Mouse (Mus musculus): ENCODE results near the gene Vgll4.
"Not testable (repeated sequence)": the region's sequence is repeated elsewhere in the genome, so short reads cannot be mapped to it uniquely, and the experiment has no call there.

The Vgll4 gene

GRCm38 (mm10) chr6:114891272-114891671, 78.5 kb downstream of the Vgll4 start:
- no peak for DNase-seq

- DNase-seq = no peak
These were observed 79.2 kb downstream of the Vgll4 start for GRCm38 (mm10) chr6:114890411-114891115.

- DNase-seq = not testable (repeated sequence)
These were observed 79.8 kb downstream of the Vgll4 start for GRCm38 (mm10) chr6:114889971-114890370.

GRCm38 (mm10) chr6:114888922-114889321, 80.9 kb downstream of the Vgll4 start:
- no peak for DNase-seq

- DNase-seq = no peak
These were observed 83.1 kb downstream of the Vgll4 start for GRCm38 (mm10) chr6:114886504-114887361.

- no peak for DNase-seq
These were observed 83.8 kb downstream of the Vgll4 start for GRCm38 (mm10) chr6:114886012-114886411.

- no peak for DNase-seq
These were observed 84.7 kb downstream of the Vgll4 start for GRCm38 (mm10) chr6:114885129-114885528.

- DNase-seq = peak; percentile 47
These were observed 86.5 kb downstream of the Vgll4 start for GRCm38 (mm10) chr6:114883261-114883740.

GRCm38 (mm10) chr6:114882675-114883074, 87.1 kb downstream of the Vgll4 start:
- no peak for DNase-seq

GRCm38 (mm10) chr6:114882212-114882611, 87.6 kb downstream of the Vgll4 start:
- no peak for DNase-seq

- DNase-seq = no peak
These were observed 89.0 kb downstream of the Vgll4 start for GRCm38 (mm10) chr6:114880798-114881197.

GRCm38 (mm10) chr6:114878841-114879520, 90.8 kb downstream of the Vgll4 start:
- DNase-seq = no peak

- DNase-seq = no peak
These were observed 93.2 kb downstream of the Vgll4 start for GRCm38 (mm10) chr6:114876546-114876945.

GRCm38 (mm10) chr6:114876033-114876432, 93.8 kb downstream of the Vgll4 start:
- no peak for DNase-seq

GRCm38 (mm10) chr6:114875018-114875558, 94.7 kb downstream of the Vgll4 start:
- DNase-seq = peak; percentile 92

GRCm38 (mm10) chr6:114874138-114874928, 95.5 kb downstream of the Vgll4 start:
- DNase-seq = peak; percentile 64

GRCm38 (mm10) chr6:114873808-114874137, 96.0 kb downstream of the Vgll4 start:
- no peak for DNase-seq

- no peak for DNase-seq
These were observed 98.7 kb downstream of the Vgll4 start for GRCm38 (mm10) chr6:114871010-114871660.

- no peak for DNase-seq
These were observed 100.2 kb downstream of the Vgll4 start for GRCm38 (mm10) chr6:114869501-114870076.

GRCm38 (mm10) chr6:114868656-114869055, 101.1 kb downstream of the Vgll4 start:
- DNase-seq = no peak

- no peak for DNase-seq
These were observed 103.2 kb downstream of the Vgll4 start for GRCm38 (mm10) chr6:114866619-114867018.
